Mouse (Mus musculus): ENCODE data around the gene Olfr568.
A peak's percentile ranks its signal among the peaks of the same experiment; 100 is the strongest.

Olfr568 gene

GRCm38 (mm10) chr7:102876822-102877221 is at the start of gene Olfr568:
Gene Olfr568 (plus strand): TSS chr7:102877122.
- no peak for DNase-seq (ENCODE audit: low read depth, low spot score)

GRCm38 (mm10) chr7:102855807-102856206 is 21.1 kb upstream of the Olfr568 start:
- DNase-seq (ENCODE audit: low read depth, low spot score): no peak

GRCm38 (mm10) chr7:102858665-102859064 is 18.3 kb upstream of the Olfr568 start, which contains the start of gene Olfr566:
Gene Olfr566 (minus strand): TSS chr7:102858765.
- DNase-seq (ENCODE audit: low read depth, low spot score): no peak

GRCm38 (mm10) chr7:102890782-102891181 is 13.9 kb downstream of the Olfr568 start, which contains the start of gene Olfr569:
Gene Olfr569 (minus strand): TSS chr7:102890882.
- no peak for DNase-seq (ENCODE audit: low read depth, low spot score)

GRCm38 (mm10) chr7:102915261-102915660 is 38.3 kb downstream of the Olfr568 start:
- DNase-seq (ENCODE audit: low read depth, low spot score): no peak

- DNase-seq (ENCODE audit: low read depth, low spot score): no peak
Measured at GRCm38 (mm10) chr7:102916405-102916804, 39.5 kb downstream of the Olfr568 start.

- DNase-seq (ENCODE audit: low read depth, low spot score): no peak
Measured at GRCm38 (mm10) chr7:102917032-102917875, 40.3 kb downstream of the Olfr568 start, which contains the start of gene Olfr571. Gene Olfr571 (minus strand): TSS chr7:102917536.

- peak; percentile 70 for DNase-seq (ENCODE audit: low read depth, low spot score)
Measured at GRCm38 (mm10) chr7:102919632-102920031, 42.7 kb downstream of the Olfr568 start.

GRCm38 (mm10) chr7:102924109-102924508 is 47.2 kb downstream of the Olfr568 start, which contains the start of gene Olfr572:
Gene Olfr572 (plus strand): TSS chr7:102924409.
- DNase-seq (ENCODE audit: low read depth, low spot score): no peak

GRCm38 (mm10) chr7:102927105-102927504 is 50.2 kb downstream of the Olfr568 start:
- no peak for DNase-seq (ENCODE audit: low read depth, low spot score)

All from brain, adult 2 months (tissue).